Mouse (Mus musculus) ES-Bruce4 (cell line): ENCODE measurements at regions not wholly inside any gene's neighbourhood (a gene's known extent, or its start where the extent isn't known, plus 50 kb on each side); places are given as distances from the start of the nearest gene placed in this dataset.

ENCODE experiments used
- CTCF ChIP-seq: IDR thresholded peaks from one replicate; pipeline ENCODE4 v1.8.1; 2011; ENCODE audit warnings: low read depth, low read length
- POLR2A ChIP-seq: IDR thresholded peaks from one replicate; pipeline ENCODE4 v1.8.1; 2011; ENCODE audit warnings: low read length; ENCODE audit not compliant: insufficient read depth

- no peak for TF ChIP-seq CTCF
- no peak for TF ChIP-seq POLR2A
Measured at GRCm38 (mm10) chr7:111903741-111904231, 119.5 kb upstream of the Usp47 start.
